Mouse (Mus musculus): ENCODE measurements around the gene Tspan2. TPM values are rescaled to one million over a fixed set of nuclear protein-coding genes. Genes with fewer than 3 reads are reported as not detected.

Gene Tspan2
- total RNA-seq (2023), result 10 to 100 TPM; 23.1 to 24.4 TPM

GRCm38 (mm10) chr3:102734313-102735030 lies at the start of gene Tspan2:
Gene Tspan2 (plus strand): TSS chr3:102734529.

GRCm38 (mm10) chr3:102782618-102783017 lies 48.3 kb downstream of the Tspan2 start, which contains the start of gene Tshb:
Gene Tshb (minus strand): TSS chr3:102782718.

Other genes with a start within 250 kb of the Tspan2 start
- gene Tshb, start 48.2 kb downstream of the Tspan2 start, total RNA-seq (2023), result not detected
- not detected for gene Sycp1, start 201.6 kb downstream of the Tspan2 start, total RNA-seq (2023)
- gene Nr1h5, start 229.6 kb downstream of the Tspan2 start, total RNA-seq (2023), result not detected